Mouse (Mus musculus) stomach, embryonic 15.5 days (tissue): Measurements from ENCODE around the gene Midn. TPM values are rescaled to one million over a fixed set of nuclear protein-coding genes. Genes with fewer than 3 reads are reported as not detected.

Experiments used
- ATAC-seq: fragments of 200-750 bp; cut with Nextera tagmentation; 2 replicates; pipeline ENCODE4 v1.8.0; 2017; ENCODE audit warnings: low read depth, moderate number of reproducible peaks, moderate TSS enrichment; ENCODE audit not compliant: insufficient read depth, low FRiP score
- H3K27ac ChIP-seq: fragments of 300-500 bp; sonication (generic); 2 replicates; pipeline ENCODE4 v1.5.1; 2015; ENCODE audit warnings: mild to moderate bottlenecking, inconsistent platforms
- H3K27me3 ChIP-seq: fragments of 300-500 bp; sonication (generic); replicated peaks from 2 replicates; pipeline ENCODE4 v1.6.1; 2015; ENCODE audit warnings: inconsistent platforms
- H3K36me3 ChIP-seq: fragments of 300-500 bp; sonication (generic); 2 replicates; pipeline ENCODE4 v1.6.1; 2015; ENCODE audit warnings: inconsistent platforms
- H3K4me1 ChIP-seq: fragments of 300-500 bp; sonication (generic); 2 replicates; pipeline ENCODE4 v1.6.1; 2015; ENCODE audit warnings: inconsistent platforms
- H3K4me2 ChIP-seq: fragments of 300-500 bp; sonication (generic); 2 replicates; pipeline ENCODE4 v1.6.1; 2015; ENCODE audit warnings: mild to moderate bottlenecking, inconsistent platforms
- H3K4me3 ChIP-seq: fragments of 300-500 bp; sonication (generic); replicated peaks from 2 replicates; pipeline ENCODE4 v1.5.1; 2015; ENCODE audit warnings: inconsistent platforms
- H3K9ac ChIP-seq: fragments of 300-500 bp; sonication (generic); 2 replicates; pipeline ENCODE4 v1.6.1; 2015; ENCODE audit warnings: inconsistent platforms
- H3K9me3 ChIP-seq: fragments of 300-500 bp; sonication (generic); 2 replicates; pipeline ENCODE4 v1.6.1; 2016; ENCODE audit warnings: inconsistent platforms
- WGBS: fragments of 180-500 bp; shearing (Covaris S2); methylation state at CpG from one replicate; pipeline ENCODE4 v1.1.7; 2015; 5-methylcytosine and 5-hydroxymethylcytosine counted together
- polyA plus RNA-seq: library from polyadenylated mRNA; unstranded; fragments of >200 nt; fragmentation: Nextera tagmentation; extraction: Ambion mirVana; gene quantifications from 2 replicates; pipeline ENCODE4 v1.2.1, GENCODE M21; 2015

The Midn gene
- polyA plus RNA-seq, 1 experiment from 2014 or later = 16.0 TPM

- H3K4me1 ChIP-seq = peaks cover 27% of the 10 kb centered on the region
- peak overlapping the region; percentile 63 for H3K27ac ChIP-seq
- no peak overlapping the region for H3K4me2 ChIP-seq
- H3K36me3 ChIP-seq = peaks cover 60% of the 10 kb centered on the region
- ATAC-seq = peak; percentile 44
- no peaks in the 10 kb centered on the region for H3K9me3 ChIP-seq
- H3K4me3 ChIP-seq = no peak overlapping the region
- 64% methylated on average over 18 of the region's 18 CpGs for WGBS
- no peak overlapping the region for H3K9ac ChIP-seq
- no peaks in the 10 kb centered on the region for H3K27me3 ChIP-seq
Measured at GRCm38 (mm10) chr10:80130403-80131031, 17.6 kb upstream of the Midn start.

- H3K9ac ChIP-seq = no peak overlapping the region
- peaks cover 53% of the 10 kb centered on the region for H3K36me3 ChIP-seq
- 31% methylated on average over 55 of the region's 55 CpGs for WGBS
- H3K27me3 ChIP-seq = no peaks in the 10 kb centered on the region
- ATAC-seq = no peak
- H3K9me3 ChIP-seq = no peaks in the 10 kb centered on the region
- H3K4me3 ChIP-seq = no peak overlapping the region
- H3K4me2 ChIP-seq = no peak overlapping the region
- H3K27ac ChIP-seq = no peak overlapping the region
- peaks cover 27% of the 10 kb centered on the region for H3K4me1 ChIP-seq
Measured at GRCm38 (mm10) chr10:80131316-80131951, 16.6 kb upstream of the Midn start.

GRCm38 (mm10) chr10:80131952-80132350 is 16.1 kb upstream of the Midn start:
- Histone ChIP-seq H3K9ac (no peak overlapping the region), H3K4me2 (no peak overlapping the region), H3K27ac (no peak overlapping the region), H3K9me3 (no peaks in the 10 kb centered on the region), H3K36me3 (peaks cover 49% of the 10 kb centered on the region), H3K4me1 (peaks cover 31% of the 10 kb centered on the region), H3K4me3 (no peak overlapping the region), H3K27me3 (peaks cover 4% of the 10 kb centered on the region)
- WGBS = 51% methylated on average over 27 of the region's 27 CpGs
- no peak for ATAC-seq

- no peak overlapping the region for H3K27ac ChIP-seq
- no peaks in the 10 kb centered on the region for H3K9me3 ChIP-seq
- no peak overlapping the region for H3K9ac ChIP-seq
- H3K36me3 ChIP-seq = peaks cover 35% of the 10 kb centered on the region
- ATAC-seq = no peak
- peaks cover 45% of the 10 kb centered on the region for H3K4me1 ChIP-seq
- no peak overlapping the region for H3K4me2 ChIP-seq
- WGBS = 71% methylated on average over 8 of the region's 8 CpGs
- peaks cover 12% of the 10 kb centered on the region for H3K27me3 ChIP-seq
- H3K4me3 ChIP-seq = no peak overlapping the region
Measured at GRCm38 (mm10) chr10:80133226-80133849, 14.7 kb upstream of the Midn start.

- Histone ChIP-seq H3K4me1 (peaks cover 52% of the 10 kb centered on the region), H3K9ac (no peak overlapping the region), H3K4me2 (no peak overlapping the region), H3K27ac (no peak overlapping the region), H3K27me3 (peaks cover 16% of the 10 kb centered on the region), H3K36me3 (peaks cover 26% of the 10 kb centered on the region), H3K4me3 (no peak overlapping the region), H3K9me3 (no peaks in the 10 kb centered on the region)
- 84% methylated on average over 9 of the region's 9 CpGs for WGBS
- ATAC-seq = no peak
Measured at GRCm38 (mm10) chr10:80134421-80134820, 13.7 kb upstream of the Midn start.

GRCm38 (mm10) chr10:80135161-80135560 is 12.9 kb upstream of the Midn start:
- no peak for ATAC-seq
- peaks cover 16% of the 10 kb centered on the region for H3K27me3 ChIP-seq
- H3K4me3 ChIP-seq = no peak overlapping the region
- peaks cover 23% of the 10 kb centered on the region for H3K36me3 ChIP-seq
- H3K9me3 ChIP-seq = no peaks in the 10 kb centered on the region
- peaks cover 51% of the 10 kb centered on the region for H3K4me1 ChIP-seq
- no peak overlapping the region for H3K9ac ChIP-seq
- WGBS = 82% methylated on average over 10 of the region's 10 CpGs
- no peak overlapping the region for H3K27ac ChIP-seq
- H3K4me2 ChIP-seq = no peak overlapping the region

GRCm38 (mm10) chr10:80135641-80136040 is 12.4 kb upstream of the Midn start:
- no peak overlapping the region for H3K9ac ChIP-seq
- H3K9me3 ChIP-seq = no peaks in the 10 kb centered on the region
- H3K4me2 ChIP-seq = no peak overlapping the region
- H3K4me1 ChIP-seq = peaks cover 52% of the 10 kb centered on the region
- no peak for ATAC-seq
- peaks cover 19% of the 10 kb centered on the region for H3K36me3 ChIP-seq
- H3K27me3 ChIP-seq = peaks cover 16% of the 10 kb centered on the region
- H3K27ac ChIP-seq = no peak overlapping the region
- 87% methylated on average over 1 of the region's 1 CpGs for WGBS
- H3K4me3 ChIP-seq = no peak overlapping the region

GRCm38 (mm10) chr10:80136179-80136951 is 11.7 kb upstream of the Midn start:
- Histone ChIP-seq H3K36me3 (peaks cover 11% of the 10 kb centered on the region), H3K27me3 (peaks cover 16% of the 10 kb centered on the region), H3K9ac (no peak overlapping the region), H3K4me1 (peaks cover 44% of the 10 kb centered on the region), H3K27ac (peak overlapping the region; percentile 69; the same call in 1 of the 2 replicates), H3K9me3 (no peaks in the 10 kb centered on the region), H3K4me2 (peak overlapping the region; percentile 99), H3K4me3 (peak overlapping the region; percentile 63)
- WGBS = 17% methylated on average over 46 of the region's 49 CpGs
- no peak for ATAC-seq

- H3K27me3 ChIP-seq = peaks cover 16% of the 10 kb centered on the region
- H3K36me3 ChIP-seq = peaks cover 5% of the 10 kb centered on the region
- H3K4me2 ChIP-seq = peak overlapping the region; percentile 99
- H3K27ac ChIP-seq = peak overlapping the region; percentile 69
- no peak overlapping the region for H3K9ac ChIP-seq
- WGBS = 5% methylated on average over 29 of the region's 29 CpGs
- peaks cover 37% of the 10 kb centered on the region for H3K4me1 ChIP-seq
- no peaks in the 10 kb centered on the region for H3K9me3 ChIP-seq
- peak overlapping the region; percentile 63 for H3K4me3 ChIP-seq
- no peak for ATAC-seq
Measured at GRCm38 (mm10) chr10:80136952-80137625, 11.0 kb upstream of the Midn start.

GRCm38 (mm10) chr10:80137626-80138552 is 10.2 kb upstream of the Midn start:
- Histone ChIP-seq H3K27ac (peak overlapping the region; percentile 75), H3K4me1 (peaks cover 39% of the 10 kb centered on the region), H3K9ac (peak overlapping the region; percentile 65; the same call in 1 of the 2 replicates), H3K27me3 (peaks cover 16% of the 10 kb centered on the region), H3K9me3 (no peaks in the 10 kb centered on the region), H3K36me3 (no peaks in the 10 kb centered on the region), H3K4me2 (peak overlapping the region; percentile 99), H3K4me3 (peak overlapping the region; percentile 63)
- no peak for ATAC-seq
- 7% methylated on average over 30 of the region's 33 CpGs for WGBS
